Mouse (Mus musculus) ES-E14 (cell line): ENCODE results near the gene Krtap9-1.

Experiments
- CHD2 ChIP-seq: IDR thresholded peaks from 2 replicates; pipeline ENCODE4 v1.6.1; 2014; ENCODE audit warnings: mild to moderate bottlenecking, low read depth, low read length, inconsistent platforms
- ZNF384 ChIP-seq: IDR thresholded peaks from 2 replicates; pipeline ENCODE4 v1.6.1; 2012; ENCODE audit warnings: low read depth, low read length, inconsistent platforms

DNA sequence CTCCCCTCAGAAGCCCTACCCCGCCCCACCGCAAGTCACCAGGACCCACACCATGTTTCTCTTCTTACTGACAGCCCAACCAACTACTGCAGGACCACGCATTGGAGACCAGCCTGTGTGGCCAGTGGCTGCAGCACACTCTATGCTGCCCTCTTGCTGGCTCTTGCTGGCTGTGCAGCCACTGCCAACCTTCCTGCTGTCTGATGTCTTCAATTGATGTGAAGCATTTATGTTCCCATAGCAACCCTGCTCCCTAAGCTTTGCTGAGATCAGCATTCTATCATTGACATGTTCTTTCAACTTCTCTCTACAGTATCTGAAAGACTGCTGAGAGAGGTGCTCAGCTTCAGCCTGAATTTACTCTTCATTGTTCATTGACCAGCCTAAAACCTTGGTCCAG, 19.1 kb upstream of the Krtap9-1 start:
- TF ChIP-seq CHD2 (no peak), ZNF384 (no peak)
